Mouse (Mus musculus) embryo, embryonic 9.5 days (tissue): ENCODE data around the gene Gm13290.
"Not testable (repeated sequence)": the region's sequence is repeated elsewhere in the genome, so short reads cannot be mapped to it uniquely, and the experiment has no call there.

Source experiments
- DNase-seq: peaks from one replicate; pipeline ENCODE4 v3.0.0-alpha.2; 2017; ENCODE audit errors: extremely low spot score

The Gm13290 gene

GRCm38 (mm10) chr4:88781831-88782230 lies 8.2 kb downstream of the Gm13290 start, which contains the start of gene Ifnz:
Ifnz (plus strand) TSS chr4:88782131.
- not testable (repeated sequence) for DNase-seq

DNA sequence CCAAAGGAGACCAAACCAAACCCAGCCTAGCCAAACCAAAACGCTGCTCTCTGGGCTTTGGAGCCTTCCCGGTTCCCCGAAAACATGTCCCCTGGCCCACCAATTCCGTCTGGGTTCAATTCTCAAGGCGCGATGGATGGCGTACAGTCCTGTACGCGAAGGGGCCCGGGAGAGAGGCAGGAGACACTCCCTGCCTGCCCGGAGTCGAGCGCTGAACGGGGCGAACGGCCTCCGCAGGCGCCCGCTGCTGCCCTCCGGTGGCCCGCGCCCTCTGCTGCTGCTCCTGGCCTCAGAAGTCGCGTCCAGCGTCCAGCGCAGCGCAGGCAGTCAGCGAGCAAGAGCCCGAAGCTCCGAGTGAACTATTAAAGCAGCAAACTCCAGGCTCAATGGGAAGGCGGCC lies 8.7 kb downstream of the Gm13290 start:
- not testable (repeated sequence) for DNase-seq

- not testable (repeated sequence) for DNase-seq
These were observed 11.8 kb downstream of the Gm13290 start, which contains the start of gene Gm13276 for GRCm38 (mm10) chr4:88785409-88785808. Gm13276 (plus strand) TSS chr4:88785709.

GRCm38 (mm10) chr4:88788402-88788801 lies 14.8 kb downstream of the Gm13290 start, which contains the start of gene Gm13277:
Gm13277 (plus strand) TSS chr4:88788632.
- DNase-seq = not testable (repeated sequence)

GRCm38 (mm10) chr4:88791250-88791649 lies 17.6 kb downstream of the Gm13290 start, which contains the start of gene Gm13278:
Gm13278 (plus strand) TSS chr4:88791550.
- DNase-seq = not testable (repeated sequence)

DNA sequence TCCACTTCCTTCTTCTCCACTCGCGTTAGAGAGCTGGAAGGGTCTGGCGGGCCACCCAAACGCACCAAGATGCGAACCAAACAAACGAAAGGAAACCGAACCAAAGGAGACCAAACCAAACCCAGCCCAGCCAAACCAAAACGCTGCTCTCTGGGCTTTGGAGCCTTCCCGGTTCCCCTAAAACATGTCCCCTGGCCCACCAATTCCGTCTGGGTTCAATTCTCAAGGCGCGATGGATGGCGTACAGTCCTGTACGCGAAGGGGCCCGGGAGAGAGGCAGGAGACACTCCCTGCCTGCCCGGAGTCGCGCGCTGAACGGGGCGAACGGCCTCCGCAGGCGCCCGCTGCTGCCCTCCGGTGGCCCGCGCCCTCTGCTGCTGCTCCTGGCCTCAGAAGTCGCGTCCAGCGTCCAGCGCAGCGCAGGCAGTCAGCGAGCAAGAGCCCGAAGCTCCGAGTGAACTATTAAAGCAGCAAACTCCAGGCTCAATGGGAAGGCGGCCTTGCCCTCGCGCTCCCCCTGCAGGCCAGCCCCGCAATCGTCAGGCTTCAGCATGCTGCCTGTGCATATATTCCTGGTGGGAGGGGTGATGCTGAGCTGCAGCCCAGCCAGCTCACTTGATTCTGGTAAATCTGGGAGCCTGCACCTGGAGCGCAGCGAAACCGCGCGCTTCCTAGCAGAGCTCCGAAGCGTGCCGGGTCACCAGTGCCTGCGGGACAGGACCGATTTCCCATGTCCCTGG lies 20.5 kb downstream of the Gm13290 start, which contains the start of gene Gm13275:
TSS of gene Gm13275 (plus strand) at position 552 of the 740 bp plus-strand sequence.
- not testable (repeated sequence) for DNase-seq

GRCm38 (mm10) chr4:88797097-88797496 lies 23.5 kb downstream of the Gm13290 start, which contains the start of gene Gm13279:
Gm13279 (plus strand) TSS chr4:88797397.
- not testable (repeated sequence) for DNase-seq

GRCm38 (mm10) chr4:88799365-88799764 lies 25.7 kb downstream of the Gm13290 start, which contains the start of gene Gm13285:
Gm13285 (plus strand) TSS chr4:88799665.
- DNase-seq = not testable (repeated sequence)

GRCm38 (mm10) chr4:88802954-88803353 lies 29.3 kb downstream of the Gm13290 start, which contains the start of gene Gm13287:
Gm13287 (plus strand) TSS chr4:88803254.
- not testable (repeated sequence) for DNase-seq

DNA sequence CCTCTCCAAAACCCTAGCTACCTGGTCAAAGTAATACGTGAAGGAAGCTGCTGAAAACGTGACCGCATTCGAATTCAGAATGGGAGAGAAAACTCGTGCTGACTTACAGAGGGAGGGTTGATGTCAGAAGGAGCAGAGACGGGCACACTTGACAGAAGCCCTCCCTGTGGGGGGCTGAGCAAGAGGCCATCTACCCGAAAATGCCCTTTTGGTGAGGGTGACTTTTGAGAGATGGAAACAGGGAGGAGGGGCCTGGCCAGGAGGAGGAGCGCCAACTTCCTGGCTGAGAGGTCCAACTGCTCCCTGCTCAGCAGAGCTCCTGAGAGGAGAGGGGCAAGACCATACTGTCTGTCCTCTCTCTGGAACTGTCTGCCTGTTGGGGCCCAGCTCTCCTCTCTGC lies 31.6 kb downstream of the Gm13290 start, which contains the start of gene Gm13288:
TSS of gene Gm13288 (plus strand) at position 301 of the 400 bp plus-strand sequence.
- not testable (repeated sequence) for DNase-seq

- not testable (repeated sequence) for DNase-seq
These were observed 32.1 kb downstream of the Gm13290 start for GRCm38 (mm10) chr4:88805761-88806160.

GRCm38 (mm10) chr4:88815928-88816327 lies 42.3 kb downstream of the Gm13290 start, which contains the start of gene Ifna7:
Ifna7 (plus strand) TSS chr4:88816228.
- DNase-seq = no peak

GRCm38 (mm10) chr4:88819659-88820058 lies 46.0 kb downstream of the Gm13290 start, which contains the start of gene Ifna11:
Ifna11 (plus strand) TSS chr4:88819959.
- no peak for DNase-seq

DNA sequence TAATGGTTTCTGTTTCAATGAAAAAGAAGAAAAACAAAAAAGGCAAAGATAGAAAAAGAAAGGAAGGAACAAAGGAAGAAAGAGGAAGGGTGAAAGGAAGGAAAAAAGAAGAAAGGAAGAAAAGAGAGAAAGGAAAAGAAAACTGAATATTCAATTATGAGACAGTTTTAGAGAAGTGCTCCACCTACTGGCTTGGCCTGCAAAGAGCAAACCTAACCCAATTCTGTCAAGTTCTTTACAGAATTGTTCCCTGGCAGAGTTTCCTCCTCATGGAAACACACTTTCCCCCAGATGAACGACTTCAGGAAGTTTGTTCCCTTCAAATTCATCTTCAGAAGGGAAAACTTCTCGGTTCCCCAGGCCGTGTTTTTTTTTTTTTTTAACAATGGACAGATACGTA lies 49.4 kb downstream of the Gm13290 start:
- DNase-seq = no peak
